11 mouse cellular contexts compared by ENCODE assay signal in genomic region chr11:98635312-98635970, GRCm38 (mm10). TPM values are rescaled to one million over a fixed set of nuclear protein-coding genes. Genes with fewer than 3 reads are reported as not detected.
A peak's percentile ranks its signal among the peaks of the same experiment; 100 is the strongest.
DNase-seq lines count a peak whose midpoint lies in the region.
"Not testable (repeated sequence)": the region's sequence is repeated elsewhere in the genome, so short reads cannot be mapped to it uniquely, and the experiment has no call there.
"Had no signal": no experiment of that assay in that cellular context is flagged by ENCODE, and none has a peak within 500 bp of the region (broad histone marks: within the 10 kb centered on the region; RNA-seq: fewer than 3 reads in every experiment).

No protein-coding gene starts in this region.

- not testable (repeated sequence) for H3K36me3 ChIP-seq in heart, embryonic 10.5 days

- H3K27ac ChIP-seq in heart, embryonic 10.5 days: not testable (repeated sequence)

- not testable (repeated sequence) for H3K4me3 ChIP-seq in heart, embryonic 10.5 days

- not testable (repeated sequence) for H3K9me3 ChIP-seq in heart, embryonic 10.5 days

- not testable (repeated sequence) for H3K27me3 ChIP-seq in heart, embryonic 10.5 days (ENCODE audit: insufficient read depth, poor library complexity, severe bottlenecking)

- not testable (repeated sequence) for H3K4me1 ChIP-seq in heart, embryonic 10.5 days

- DNase-seq in A20 (ENCODE audit: low read depth, low spot score): peak; percentile 69
- DNase-seq in T-cell, adult 2 months (ENCODE audit: low spot score): peak; percentile 43
- peak; percentile 15 to 43 for DNase-seq in cerebellum, postnatal 14 days
- peak; percentile 75 for DNase-seq in heart, embryonic 10.5 days (ENCODE audit: low spot score)
- DNase-seq in kidney, postnatal 36 days: peak; percentile 9 to 54
- peak; percentile 27 for DNase-seq in lung, postnatal 10 days
- peak; percentile 55 for DNase-seq in retina, embryonic 14.5 days (ENCODE audit: low spot score)
- peak; percentile 67 for DNase-seq in thymus, postnatal 0 days (ENCODE audit: low spot score)

- WGBS in heart, embryonic 10.5 days: 32% methylated on average over 10 of the region's 10 CpGs

RNA-seq across cellular contexts. Expression of gene Gsdma3, which starts 9.3 kb away (rescaled TPM):
- not detected in 2 replicates for polyA plus RNA-seq in heart, embryonic 10.5 days (2016; fragmentation: Nextera tagmentation; extraction: Ambion mirVana)
- 0.26 and 0.42 TPM in 2 replicates for polyA plus RNA-seq in thymus, postnatal 0 days (2015; fragmentation: Nextera tagmentation; extraction: Ambion mirVana)
- polyA plus RNA-seq: forebrain, embryonic 15.5 days; intestine, embryonic 16.5 days; midbrain, embryonic 11.5 days had no signal

RNA-seq across cellular contexts. Expression of gene Gm12355, which starts 10.0 kb away (rescaled TPM):
- polyA plus RNA-seq in heart, embryonic 10.5 days (2016; fragmentation: Nextera tagmentation; extraction: Ambion mirVana): 0.71 and 1.0 TPM in 2 replicates
- 0.78 and 1.1 TPM in 2 replicates for polyA plus RNA-seq in thymus, postnatal 0 days (2015; fragmentation: Nextera tagmentation; extraction: Ambion mirVana)

RNA-seq across cellular contexts. Expression of gene Gsdma2, which starts 11.1 kb away (rescaled TPM):
- polyA plus RNA-seq in heart, embryonic 10.5 days (2016; fragmentation: Nextera tagmentation; extraction: Ambion mirVana): not detected in 2 replicates
- polyA plus RNA-seq in thymus, postnatal 0 days (2015; fragmentation: Nextera tagmentation; extraction: Ambion mirVana): 0.65 and 1.1 TPM in 2 replicates
- polyA plus RNA-seq: forebrain, embryonic 15.5 days; midbrain, embryonic 11.5 days had no signal

RNA-seq across cellular contexts. Expression of gene Gsdma, which starts 28.7 kb away (rescaled TPM):
- polyA plus RNA-seq in heart, embryonic 10.5 days (2016; fragmentation: Nextera tagmentation; extraction: Ambion mirVana): not detected in 2 replicates
- polyA plus RNA-seq in thymus, postnatal 0 days (2015; fragmentation: Nextera tagmentation; extraction: Ambion mirVana): 0.49 and 0.80 TPM in 2 replicates
- polyA plus RNA-seq: forebrain, embryonic 15.5 days; midbrain, embryonic 11.5 days had no signal

RNA-seq across cellular contexts. Expression of gene Lrrc3c, which starts 37.4 kb away (rescaled TPM):
- polyA plus RNA-seq in heart, embryonic 10.5 days (2016; fragmentation: Nextera tagmentation; extraction: Ambion mirVana): not detected in 2 replicates
- polyA plus RNA-seq in thymus, postnatal 0 days (2015; fragmentation: Nextera tagmentation; extraction: Ambion mirVana): not detected in 2 replicates
- polyA plus RNA-seq: forebrain, embryonic 15.5 days; intestine, embryonic 16.5 days; midbrain, embryonic 11.5 days had no signal
